Mouse (Mus musculus): ENCODE results near the gene Ptgds.

DNA sequence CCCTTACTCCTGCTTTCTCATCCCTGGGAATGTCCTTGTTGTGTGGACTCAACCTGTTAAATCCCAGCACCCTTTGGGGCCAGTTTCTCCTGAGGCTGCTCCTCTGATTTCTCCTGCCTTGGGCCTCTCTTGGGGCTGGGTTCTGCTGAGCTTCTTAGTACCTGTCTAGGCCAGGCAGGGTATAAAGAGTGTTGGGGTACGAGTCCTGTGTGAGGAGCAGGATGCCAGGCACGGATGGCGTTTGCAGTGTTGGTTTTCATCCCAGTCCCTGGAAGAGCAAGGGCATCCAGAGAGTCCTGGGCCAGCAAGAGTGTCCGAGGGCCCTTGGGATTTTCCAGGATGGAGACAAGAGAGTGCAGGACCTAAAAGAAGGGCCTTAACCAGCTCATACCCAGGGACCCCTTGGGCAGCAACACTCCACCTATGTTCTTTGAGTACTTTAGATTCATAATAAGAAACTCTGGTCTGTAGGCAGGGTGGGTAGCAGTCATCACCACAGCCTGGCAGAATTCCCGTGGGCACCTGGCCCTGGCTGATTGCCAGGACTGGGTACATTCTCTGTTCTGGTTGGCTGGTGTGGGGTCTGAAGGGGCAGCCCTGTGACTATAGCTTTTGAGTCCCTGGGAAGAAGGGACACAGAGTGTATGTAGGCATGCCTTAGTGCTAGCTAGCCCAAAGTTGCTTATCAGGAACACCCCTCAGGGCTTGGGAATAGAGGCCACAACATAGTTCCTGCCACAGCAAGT lies 40.2 kb downstream of the Ptgds start:
- TF ChIP-seq CTCF (conservative IDR thresholded peaks at IDR 0.05; ENCODE audit: insufficient read depth, insufficient read length, low read depth, low read length) (no peak), POLR2A (IDR thresholded peaks at IDR 0.05; ENCODE audit: low read depth, low read length) (no peak)

Data from kidney, adult 2 months (tissue).